Mouse (Mus musculus) stomach, embryonic 16.5 days (tissue): ENCODE data around the gene Traf1. TPM values are rescaled to one million over a fixed set of nuclear protein-coding genes. Genes with fewer than 3 reads are reported as not detected.

ENCODE experiments used
- ATAC-seq: fragments of 200-750 bp; cut with Nextera tagmentation; 2 replicates; pipeline ENCODE4 v1.8.0; 2017; ENCODE audit warnings: moderate number of reproducible peaks, moderate TSS enrichment; ENCODE audit not compliant: insufficient read depth, low FRiP score
- H3K27ac ChIP-seq: fragments of 300-500 bp; sonication (generic); 2 replicates; pipeline ENCODE4 v1.5.1; 2014; ENCODE audit warnings: low read length
- H3K27me3 ChIP-seq: fragments of 300-500 bp; sonication (generic); 2 replicates; pipeline ENCODE4 v1.6.1; 2014; ENCODE audit warnings: low read length, control low read depth, mixed read lengths; ENCODE audit not compliant: control insufficient read depth, insufficient read depth
- H3K36me3 ChIP-seq: fragments of 300-500 bp; sonication (generic); 2 replicates; pipeline ENCODE4 v1.6.1; 2014; ENCODE audit warnings: low read length; ENCODE audit not compliant: control insufficient read depth, insufficient read depth
- H3K4me1 ChIP-seq: fragments of 300-500 bp; sonication (generic); 2 replicates; pipeline ENCODE4 v1.6.1; 2014; ENCODE audit warnings: low read length, control low read depth, mixed read lengths; ENCODE audit not compliant: control insufficient read depth, insufficient read depth
- H3K4me2 ChIP-seq: fragments of 300-500 bp; sonication (generic); 2 replicates; pipeline ENCODE4 v1.6.1; 2014; ENCODE audit warnings: low read depth, low read length, mixed read lengths
- H3K4me3 ChIP-seq: fragments of 300-500 bp; sonication (generic); replicated peaks from 2 replicates; pipeline ENCODE4 v1.5.1; 2014; ENCODE audit warnings: mild to moderate bottlenecking, low read length
- H3K9ac ChIP-seq: fragments of 300-500 bp; sonication (generic); 2 replicates; pipeline ENCODE4 v1.6.1; 2014; ENCODE audit warnings: low read length
- H3K9me3 ChIP-seq: fragments of 300-500 bp; sonication (generic); replicated peaks from 2 replicates; pipeline ENCODE4 v1.6.1; 2016; ENCODE audit warnings: low read length, control low read depth; ENCODE audit not compliant: control insufficient read depth
- WGBS: fragments of 180-500 bp; shearing (Covaris S2); extraction: QIAGEN DNeasy Blood & Tissue Kit; methylation state at CpG from one replicate; pipeline ENCODE4 v1.1.7; 2014; 5-methylcytosine and 5-hydroxymethylcytosine counted together
- polyA plus RNA-seq: library from polyadenylated mRNA; unstranded; fragments of >200 nt; fragmentation: Nextera tagmentation; extraction: Ambion mirVana; gene quantifications from 2 replicates; pipeline ENCODE4 v1.2.1, GENCODE M21; 2015

Gene Traf1
- polyA plus RNA-seq, 1 experiment from 2014 or later = 6.2 TPM

DNA sequence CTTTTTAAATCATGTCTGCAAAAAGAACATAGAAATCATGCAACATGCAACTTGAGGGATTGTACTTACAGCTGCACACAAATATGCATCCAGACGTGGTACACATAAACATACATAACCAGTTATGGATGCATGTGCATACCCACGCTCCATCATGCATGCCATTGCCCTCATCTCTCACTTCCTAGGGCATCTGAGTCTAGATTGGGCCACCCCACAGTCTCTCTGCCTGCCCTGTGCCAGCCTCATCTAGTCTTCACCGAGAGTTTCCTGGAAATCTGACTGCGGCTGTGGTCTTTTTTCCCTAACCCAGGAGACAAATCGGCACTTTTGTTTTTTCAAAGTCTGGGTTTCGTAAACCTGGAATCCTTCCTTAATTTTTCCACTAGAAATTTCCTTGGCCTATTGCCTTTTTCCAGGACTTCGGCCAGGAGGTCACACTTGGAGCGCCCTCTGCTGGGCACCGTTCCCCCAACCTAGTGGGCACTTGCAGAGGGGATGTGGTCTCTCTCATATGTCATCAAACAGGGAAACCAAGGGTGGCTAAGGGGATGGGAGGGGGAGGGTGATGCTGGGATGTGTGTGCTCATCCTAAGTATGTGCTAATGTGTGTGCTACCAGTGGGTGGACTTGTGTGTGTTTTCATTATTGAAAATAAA is 8.6 kb upstream of the Traf1 start:
- Histone ChIP-seq H3K9me3 (no peaks in the 10 kb centered on the region), H3K4me2 (no peak overlapping the region), H3K4me3 (no peak overlapping the region), H3K27ac (no peak overlapping the region), H3K27me3 (no peaks in the 10 kb centered on the region), H3K36me3 (no peaks in the 10 kb centered on the region), H3K9ac (no peak overlapping the region), H3K4me1 (peaks cover 6% of the 10 kb centered on the region)
- 31% methylated on average over 9 of the region's 9 CpGs for WGBS
- ATAC-seq = no peak

DNA sequence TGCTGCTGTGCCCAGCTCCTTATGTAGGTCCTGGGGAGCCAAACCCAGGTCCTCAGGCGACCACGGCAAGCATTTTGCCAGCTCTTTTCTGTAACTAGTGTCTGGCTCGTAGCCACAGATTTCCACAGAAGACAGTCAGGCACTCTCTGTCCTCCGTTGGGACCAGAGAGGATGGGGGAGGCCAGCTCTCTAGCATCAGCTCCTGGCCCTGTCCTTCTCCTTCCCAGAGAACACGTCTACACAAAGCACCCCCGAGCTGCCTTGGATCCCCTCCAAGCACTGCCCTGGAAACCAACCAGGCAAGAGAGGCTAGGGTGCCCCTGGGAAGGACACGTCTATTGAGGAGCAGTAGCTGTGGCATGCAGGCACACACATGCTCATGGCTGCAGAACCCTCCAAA is 7.6 kb upstream of the Traf1 start:
- Histone ChIP-seq H3K36me3 (no peaks in the 10 kb centered on the region), H3K27me3 (no peaks in the 10 kb centered on the region), H3K4me3 (no peak overlapping the region), H3K27ac (no peak overlapping the region), H3K9ac (no peak overlapping the region), H3K4me2 (no peak overlapping the region), H3K4me1 (peaks cover 7% of the 10 kb centered on the region), H3K9me3 (no peaks in the 10 kb centered on the region)
- WGBS = 68% methylated on average over 7 of the region's 7 CpGs
- no peak for ATAC-seq

DNA sequence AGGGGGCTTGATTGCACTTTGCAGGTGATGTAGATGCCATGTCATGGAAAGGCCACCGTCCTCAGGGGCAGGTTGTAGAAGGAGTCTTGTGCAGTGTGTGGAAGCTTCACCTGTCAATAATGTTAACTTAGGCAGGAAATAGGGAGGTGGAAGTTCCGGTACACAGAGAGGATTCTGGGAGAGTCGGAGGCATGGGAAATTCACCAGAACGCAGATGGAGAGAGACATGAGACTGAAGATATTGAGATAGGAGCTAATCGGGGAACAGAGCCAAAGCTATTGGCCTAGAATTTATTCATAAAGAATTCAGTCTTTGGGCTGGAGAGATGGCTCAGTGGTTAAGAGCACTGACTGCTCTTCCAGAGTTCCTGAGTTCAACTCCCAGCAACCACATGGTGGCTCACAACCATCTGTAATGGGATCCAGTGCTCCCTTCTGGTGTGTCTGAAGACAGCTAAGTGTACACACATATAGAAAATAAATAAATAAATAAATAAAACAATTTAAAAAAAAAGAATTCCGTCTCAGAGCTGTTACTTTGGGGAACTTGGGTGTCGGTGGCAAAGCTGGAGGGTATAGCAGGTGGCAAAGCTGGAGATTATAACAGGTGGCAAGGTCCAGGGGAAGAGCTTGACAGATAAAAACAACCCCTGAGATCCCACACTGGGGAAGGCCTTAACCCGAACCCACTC is 4.8 kb upstream of the Traf1 start:
- 86% methylated on average over 8 of the region's 8 CpGs for WGBS
- ATAC-seq = no peak

DNA sequence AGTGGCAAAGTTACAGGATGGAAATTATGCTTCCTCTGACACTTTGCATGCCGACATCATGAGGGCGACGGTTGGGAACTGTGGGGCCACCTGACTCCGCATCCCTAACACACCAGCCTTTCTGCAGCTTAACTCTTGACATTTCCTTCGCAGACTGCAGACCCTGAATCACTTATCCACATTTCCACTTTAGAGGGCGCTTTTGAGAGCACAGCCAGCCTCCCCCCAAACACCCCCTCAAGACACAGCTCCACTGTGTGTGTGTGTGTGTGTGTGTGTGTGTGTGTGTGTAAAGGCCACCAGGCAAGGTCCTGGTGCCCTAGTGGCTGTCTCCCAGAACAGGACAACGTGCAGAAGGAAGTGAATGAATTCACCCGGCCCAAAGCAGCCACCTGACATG is 4.2 kb upstream of the Traf1 start:
- H3K9ac ChIP-seq = 0 out of 2 replicates have a peak overlapping the region, but pooled peaks have one; percentile 18
- WGBS = 73% methylated on average over 8 of the region's 8 CpGs
- no peaks in the 10 kb centered on the region for H3K36me3 ChIP-seq
- ATAC-seq = no peak
- H3K9me3 ChIP-seq = no peaks in the 10 kb centered on the region
- H3K4me3 ChIP-seq = no peak overlapping the region
- no peak overlapping the region for H3K27ac ChIP-seq
- H3K4me1 ChIP-seq = peaks cover 18% of the 10 kb centered on the region
- no peaks in the 10 kb centered on the region for H3K27me3 ChIP-seq
- no peak overlapping the region for H3K4me2 ChIP-seq

More for the DNA sequence above, 4.8 kb upstream of the Traf1 start:
- no peak overlapping the region for H3K27ac ChIP-seq
- no peak overlapping the region for H3K9ac ChIP-seq
- peaks cover 12% of the 10 kb centered on the region for H3K4me1 ChIP-seq
- H3K9me3 ChIP-seq = no peaks in the 10 kb centered on the region
- no peaks in the 10 kb centered on the region for H3K36me3 ChIP-seq
- H3K4me2 ChIP-seq = no peak overlapping the region
- H3K4me3 ChIP-seq = no peak overlapping the region
- H3K27me3 ChIP-seq = no peaks in the 10 kb centered on the region

DNA sequence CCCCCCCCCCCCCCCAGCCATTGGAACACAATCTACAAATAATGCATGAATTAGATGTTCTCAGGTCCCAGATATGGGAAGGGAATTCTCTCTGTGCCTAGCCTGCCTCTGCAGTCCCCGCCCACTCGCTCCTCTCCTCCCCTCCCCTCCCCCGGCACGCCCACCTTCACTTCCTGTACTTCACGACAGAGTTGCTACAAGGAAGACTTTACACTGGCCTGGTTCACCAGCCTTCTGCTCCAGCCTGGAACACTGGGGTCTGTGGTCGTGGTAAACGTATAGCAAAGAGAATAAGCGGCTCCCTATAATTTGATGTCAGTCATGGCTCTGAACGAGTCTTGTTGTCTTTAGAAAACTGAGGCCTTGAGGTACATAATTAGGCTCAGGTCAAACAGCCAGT is 3.7 kb upstream of the Traf1 start:
- Histone ChIP-seq H3K27me3 (no peaks in the 10 kb centered on the region), H3K27ac (no peak overlapping the region), H3K4me3 (no peak overlapping the region), H3K4me2 (peak overlapping the region; percentile 30; the same call in 1 of the 2 replicates), H3K4me1 (peaks cover 18% of the 10 kb centered on the region), H3K9me3 (no peaks in the 10 kb centered on the region), H3K9ac (peak overlapping the region; percentile 18; the same call in 1 of the 2 replicates), H3K36me3 (no peaks in the 10 kb centered on the region)
- 38% methylated on average over 9 of the region's 9 CpGs for WGBS
- ATAC-seq = no peak

DNA sequence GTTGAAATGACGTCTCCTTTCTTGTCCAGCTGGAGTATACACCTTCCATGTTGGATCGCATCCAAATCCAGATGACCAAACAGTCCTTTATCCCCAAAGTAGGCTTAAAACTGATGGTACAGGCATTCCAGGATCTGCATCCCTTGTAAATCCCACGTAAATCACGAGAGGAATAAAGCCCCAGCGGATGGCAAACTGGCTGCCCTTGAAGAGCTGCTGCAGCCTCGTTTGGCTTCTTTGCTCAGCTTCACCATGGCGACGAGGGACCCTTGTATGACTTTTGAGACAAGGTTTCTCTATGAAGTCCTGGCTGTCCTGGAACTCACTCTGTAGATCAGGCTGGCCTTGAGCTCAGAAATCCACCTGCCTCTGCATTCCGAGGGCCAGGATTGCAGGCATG is 3.1 kb upstream of the Traf1 start:
- Histone ChIP-seq H3K4me1 (peaks cover 18% of the 10 kb centered on the region), H3K4me3 (no peak overlapping the region)
- 70% methylated on average over 9 of the region's 9 CpGs for WGBS

DNA sequence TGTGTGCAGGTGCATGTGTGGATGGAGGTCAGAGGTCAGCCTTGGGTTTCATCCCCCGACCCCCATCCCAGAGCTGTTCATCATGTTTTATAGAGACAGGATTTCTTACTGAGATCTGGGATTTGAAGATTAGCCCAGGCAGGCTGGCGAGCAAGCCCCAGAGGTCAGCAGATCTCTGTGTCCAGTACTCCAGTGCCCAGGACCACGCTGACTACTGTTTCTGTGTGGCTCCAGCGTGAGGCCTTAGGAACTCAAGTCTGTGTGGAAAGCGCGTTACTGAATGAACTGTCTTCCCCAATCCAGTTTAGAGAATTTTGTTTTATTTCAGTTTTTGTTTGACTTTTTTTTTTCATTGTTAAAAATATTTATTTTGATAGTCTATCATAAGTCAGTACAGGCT is 2.7 kb upstream of the Traf1 start:
- Histone ChIP-seq H3K9ac (no peak overlapping the region), H3K27me3 (no peaks in the 10 kb centered on the region), H3K36me3 (no peaks in the 10 kb centered on the region), H3K4me1 (peaks cover 18% of the 10 kb centered on the region), H3K4me2 (no peak overlapping the region), H3K4me3 (no peak overlapping the region), H3K9me3 (no peaks in the 10 kb centered on the region), H3K27ac (no peak overlapping the region)
- 87% methylated on average over 6 of the region's 6 CpGs for WGBS
- no peak for ATAC-seq

More for the DNA sequence above, 3.1 kb upstream of the Traf1 start:
- Histone ChIP-seq H3K27ac (no peak overlapping the region), H3K9me3 (no peaks in the 10 kb centered on the region), H3K27me3 (no peaks in the 10 kb centered on the region), H3K9ac (no peak overlapping the region), H3K36me3 (no peaks in the 10 kb centered on the region), H3K4me2 (no peak overlapping the region)
- ATAC-seq = no peak

DNA sequence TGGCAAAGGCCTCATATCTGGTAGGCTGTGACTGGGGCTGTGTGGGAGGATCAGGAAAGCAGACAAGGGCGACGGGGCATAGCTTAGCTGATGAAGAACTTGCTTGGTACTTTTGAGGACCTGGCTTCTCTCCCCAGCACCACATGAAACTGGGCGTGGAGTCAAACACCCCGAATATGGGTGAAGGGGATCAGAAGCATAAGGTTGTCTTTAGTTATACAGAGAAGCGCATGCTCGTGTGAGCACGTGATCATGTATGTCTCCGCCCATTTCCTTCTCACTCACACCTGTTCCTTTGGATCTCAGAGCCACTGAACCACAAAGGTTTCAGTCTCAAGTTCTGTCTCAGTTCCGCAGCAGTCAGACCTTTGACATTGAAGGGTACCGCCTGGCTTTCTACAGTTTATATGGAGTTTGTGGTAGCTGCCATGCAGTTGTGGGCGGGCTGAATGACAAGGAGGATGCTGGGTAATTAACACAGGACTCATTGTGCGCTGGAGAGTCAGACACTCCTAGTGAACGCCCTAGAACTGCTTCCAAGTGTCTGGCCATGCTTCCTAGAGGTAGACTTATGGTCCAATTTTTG is 1.9 kb upstream of the Traf1 start:
- H3K4me2 ChIP-seq = no peak overlapping the region
- H3K9ac ChIP-seq = no peak overlapping the region
- H3K4me3 ChIP-seq = no peak overlapping the region
- H3K27me3 ChIP-seq = no peaks in the 10 kb centered on the region
- H3K9me3 ChIP-seq = no peaks in the 10 kb centered on the region
- WGBS = 77% methylated on average over 13 of the region's 13 CpGs
- peaks cover 18% of the 10 kb centered on the region for H3K4me1 ChIP-seq
- H3K36me3 ChIP-seq = no peaks in the 10 kb centered on the region
- no peak overlapping the region for H3K27ac ChIP-seq
- ATAC-seq = no peak

DNA sequence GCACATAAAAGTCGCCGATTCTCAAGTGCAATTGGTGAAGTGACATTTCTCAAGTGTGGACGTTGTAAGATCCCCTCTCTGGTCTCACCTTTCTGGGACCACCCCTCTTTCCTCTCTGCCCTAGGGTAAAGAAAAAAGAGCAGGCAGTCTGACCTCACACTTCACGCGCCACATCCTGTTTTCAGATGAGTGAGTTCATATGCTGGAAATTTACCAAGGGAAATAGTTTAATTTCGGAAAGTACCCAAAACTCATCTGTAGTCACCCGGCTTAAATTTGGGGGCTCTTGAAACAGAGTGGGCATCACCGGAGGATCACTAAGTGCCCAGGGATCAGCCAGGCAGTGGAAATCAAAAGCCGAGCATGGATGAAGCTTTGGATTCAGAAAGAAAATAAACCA is 1.3 kb upstream of the Traf1 start:
- ATAC-seq = no peak
- whole genome bisulfite sequencing = 74% methylated on average over 9 of the region's 9 CpGs
- Histone ChIP-seq H3K9ac (no peak overlapping the region), H3K27me3 (no peaks in the 10 kb centered on the region), H3K4me3 (no peak overlapping the region), H3K36me3 (no peaks in the 10 kb centered on the region), H3K4me1 (peaks cover 18% of the 10 kb centered on the region), H3K27ac (no peak overlapping the region), H3K4me2 (no peak overlapping the region), H3K9me3 (no peaks in the 10 kb centered on the region)
